Mouse (Mus musculus) lung, postnatal 25 days (tissue): ENCODE data around the gene Prap1.
A peak's percentile ranks its signal among the peaks of the same experiment; 100 is the strongest.
"Not testable (repeated sequence)": the region's sequence is repeated elsewhere in the genome, so short reads cannot be mapped to it uniquely, and the experiment has no call there.

Experiments
- DNase-seq: peaks from one replicate; pipeline ENCODE4 v3.0.0; 2022; ENCODE audit warnings: low spot score

Gene Prap1

GRCm38 (mm10) chr7:140082242-140082678 lies 10.9 kb upstream of the Prap1 start, which contains the start of gene Caly:
Gene Caly (minus strand): TSS chr7:140082548.
- DNase-seq = no peak

DNA sequence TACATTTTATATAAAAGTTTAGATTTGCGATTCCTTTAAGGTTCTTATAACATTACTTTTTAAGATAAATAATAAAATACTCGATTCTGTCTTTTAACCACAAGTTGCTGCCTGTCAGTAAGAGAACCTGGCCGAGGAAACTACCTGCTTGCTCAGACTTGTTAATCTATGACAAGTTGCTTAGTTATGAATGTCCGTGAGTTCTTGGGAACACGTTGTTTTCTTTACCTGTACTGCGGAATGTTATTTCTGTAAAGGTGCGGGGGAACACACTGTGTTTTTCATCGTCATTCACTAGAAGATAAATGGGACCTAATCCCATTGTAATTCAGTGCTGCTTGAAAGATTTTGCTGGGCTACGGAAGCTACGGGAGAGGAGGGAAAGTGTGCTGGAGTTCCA lies 2.6 kb upstream of the Prap1 start:
- DNase-seq = no peak

GRCm38 (mm10) chr7:140094954-140095353 lies 1.8 kb downstream of the Prap1 start:
- no peak for DNase-seq

- DNase-seq = no peak
Measured at GRCm38 (mm10) chr7:140095556-140095955, 2.4 kb downstream of the Prap1 start.

GRCm38 (mm10) chr7:140096055-140096454 lies 2.9 kb downstream of the Prap1 start:
- no peak for DNase-seq

- no peak for DNase-seq
Measured at GRCm38 (mm10) chr7:140098466-140098865, 5.3 kb downstream of the Prap1 start.

DNA sequence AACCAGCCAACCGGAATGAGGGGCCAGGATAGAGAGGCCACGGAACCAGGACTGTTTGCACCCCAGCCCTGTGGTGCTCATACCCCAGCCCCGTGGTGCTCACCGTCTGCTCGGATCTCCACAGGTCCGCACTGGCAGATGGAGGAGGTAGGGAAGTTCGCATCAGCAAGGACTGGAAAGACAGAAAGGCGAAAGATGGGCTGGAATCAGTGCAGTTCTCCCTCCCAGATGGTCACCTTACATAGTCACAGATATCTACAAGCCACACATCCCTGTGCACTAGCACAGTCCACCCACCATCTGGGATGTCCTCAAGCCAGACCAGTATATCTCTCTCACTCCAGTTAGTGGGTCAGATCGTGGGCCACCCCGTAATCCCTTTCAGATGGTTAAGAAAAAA lies 8.3 kb downstream of the Prap1 start:
- DNase-seq = no peak

DNA sequence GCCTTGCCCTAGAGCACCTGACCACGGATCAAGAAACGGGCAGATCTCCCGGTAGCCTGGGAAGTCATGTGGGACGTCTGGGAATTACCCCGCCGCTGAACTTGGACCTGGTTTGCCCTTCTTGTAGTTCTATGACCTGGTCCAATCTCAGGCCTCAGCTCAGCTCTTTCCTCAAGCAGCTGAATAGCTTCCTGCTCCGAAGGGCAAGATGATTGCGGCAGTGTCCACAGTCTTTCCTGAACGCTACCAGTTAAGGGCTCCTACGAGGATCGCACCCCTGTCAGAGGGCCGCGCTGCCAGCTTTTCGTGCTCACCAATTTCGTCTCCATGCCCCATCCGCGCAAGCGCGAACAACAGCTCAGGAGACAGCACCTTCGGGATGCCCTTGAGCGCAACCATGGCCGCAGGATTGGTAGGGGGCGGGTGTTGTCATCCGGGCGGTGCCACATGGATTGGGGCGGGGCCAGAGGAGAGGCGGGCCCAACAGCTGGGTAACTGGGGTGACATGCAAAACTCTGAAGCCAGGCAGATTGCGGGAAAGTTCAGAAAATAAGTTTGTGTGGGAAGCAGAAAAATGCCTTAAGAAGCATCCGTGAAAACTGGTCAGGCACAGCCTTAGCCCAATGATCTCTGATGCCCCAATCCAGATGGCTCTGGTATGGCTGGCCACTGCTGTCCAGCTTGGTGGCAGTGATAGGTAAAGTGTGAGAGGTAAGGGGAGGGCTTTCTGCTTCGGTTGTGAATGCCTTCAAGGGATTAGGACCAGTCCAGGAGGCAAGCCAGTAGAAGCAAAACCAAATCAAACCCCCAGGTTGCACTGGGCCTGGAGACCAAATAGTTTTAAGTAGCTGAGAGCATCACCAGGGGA lies 9.0 kb downstream of the Prap1 start, which contains the start of gene Fuom:
Gene Fuom (minus strand): TSS at position 449 of the 868 bp plus-strand sequence.
- DNase-seq = peak; percentile 85

GRCm38 (mm10) chr7:140104009-140104408 lies 10.8 kb downstream of the Prap1 start:
- DNase-seq = no peak

DNA sequence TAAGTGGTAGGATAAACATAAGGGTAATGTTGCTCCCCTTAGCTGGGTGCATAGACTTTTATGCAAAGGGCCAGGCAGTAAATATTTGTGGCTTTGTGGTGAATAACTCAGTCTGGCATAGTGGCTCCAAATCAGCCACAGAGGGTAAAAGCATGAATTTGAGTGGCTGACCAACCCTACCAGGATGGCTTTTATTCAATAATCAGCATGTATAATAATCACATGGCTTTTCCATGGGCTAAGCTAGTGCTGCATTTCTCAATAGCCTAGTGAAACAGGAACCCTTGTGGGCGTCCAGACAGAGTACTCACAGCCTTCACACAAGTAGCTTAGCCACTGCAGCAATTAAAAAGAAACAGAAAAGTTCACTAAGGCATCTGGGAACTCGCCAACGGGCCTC lies 18.7 kb downstream of the Prap1 start:
- DNase-seq = peak; percentile 48

- peak; percentile 88 for DNase-seq
Measured at GRCm38 (mm10) chr7:140115583-140116328, 22.6 kb downstream of the Prap1 start, which contains the start of gene Paox. Gene Paox (plus strand): TSS chr7:140115799.

GRCm38 (mm10) chr7:140116329-140117054 lies 23.3 kb downstream of the Prap1 start, which contains the start of gene Echs1:
Gene Echs1 (minus strand): TSS chr7:140116476.
- DNase-seq = peak; percentile 95

DNA sequence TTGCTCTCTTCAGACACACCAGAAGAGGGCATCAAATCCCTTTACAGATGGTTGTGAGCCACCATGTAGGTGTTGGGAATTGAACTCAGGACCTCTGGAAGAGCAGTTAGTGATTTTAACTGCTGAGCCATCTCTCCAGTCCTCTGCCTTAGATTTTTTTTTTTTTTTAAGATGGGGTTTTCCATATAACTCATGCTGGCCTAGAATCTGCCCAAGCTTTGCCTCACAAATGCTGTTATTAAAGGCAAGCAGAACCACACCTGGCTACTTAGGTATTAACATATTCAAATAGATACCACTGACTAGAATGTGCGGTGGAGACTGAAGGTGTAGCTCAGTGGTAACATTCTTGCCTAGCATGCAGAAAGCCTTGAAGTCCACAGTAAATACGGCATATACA lies 27.3 kb downstream of the Prap1 start:
- DNase-seq = no peak

DNA sequence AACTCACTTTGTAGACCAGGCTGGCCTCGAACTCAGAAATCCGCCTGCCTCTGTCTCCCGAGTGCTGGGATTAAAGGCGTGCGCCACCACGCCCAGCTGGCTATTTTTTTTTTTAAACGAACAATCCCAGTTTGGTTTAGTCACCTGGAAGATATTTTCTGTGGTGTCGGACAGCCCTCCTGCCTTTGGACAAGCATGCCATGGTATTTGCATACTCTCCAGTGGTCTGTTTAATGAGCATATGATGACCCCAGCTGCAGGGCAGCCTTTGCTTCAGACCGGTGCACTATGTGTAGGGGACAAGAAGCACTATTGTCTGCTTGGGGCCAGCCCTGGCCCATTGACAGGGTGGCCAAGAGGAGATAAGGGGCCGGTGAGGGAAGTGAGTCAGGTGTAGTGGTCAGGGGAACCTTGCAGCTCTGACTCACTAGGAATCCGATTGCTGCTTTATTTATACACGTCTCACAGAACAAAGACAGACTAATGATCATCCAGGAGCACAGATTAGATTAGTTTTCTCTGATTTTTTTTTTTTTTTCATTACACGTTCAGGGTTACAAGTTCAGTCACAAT lies 28.2 kb downstream of the Prap1 start:
- no peak for DNase-seq

- DNase-seq = no peak
Measured at GRCm38 (mm10) chr7:140122765-140123164, 29.6 kb downstream of the Prap1 start.

GRCm38 (mm10) chr7:140124382-140124781 lies 31.2 kb downstream of the Prap1 start:
- no peak for DNase-seq

DNA sequence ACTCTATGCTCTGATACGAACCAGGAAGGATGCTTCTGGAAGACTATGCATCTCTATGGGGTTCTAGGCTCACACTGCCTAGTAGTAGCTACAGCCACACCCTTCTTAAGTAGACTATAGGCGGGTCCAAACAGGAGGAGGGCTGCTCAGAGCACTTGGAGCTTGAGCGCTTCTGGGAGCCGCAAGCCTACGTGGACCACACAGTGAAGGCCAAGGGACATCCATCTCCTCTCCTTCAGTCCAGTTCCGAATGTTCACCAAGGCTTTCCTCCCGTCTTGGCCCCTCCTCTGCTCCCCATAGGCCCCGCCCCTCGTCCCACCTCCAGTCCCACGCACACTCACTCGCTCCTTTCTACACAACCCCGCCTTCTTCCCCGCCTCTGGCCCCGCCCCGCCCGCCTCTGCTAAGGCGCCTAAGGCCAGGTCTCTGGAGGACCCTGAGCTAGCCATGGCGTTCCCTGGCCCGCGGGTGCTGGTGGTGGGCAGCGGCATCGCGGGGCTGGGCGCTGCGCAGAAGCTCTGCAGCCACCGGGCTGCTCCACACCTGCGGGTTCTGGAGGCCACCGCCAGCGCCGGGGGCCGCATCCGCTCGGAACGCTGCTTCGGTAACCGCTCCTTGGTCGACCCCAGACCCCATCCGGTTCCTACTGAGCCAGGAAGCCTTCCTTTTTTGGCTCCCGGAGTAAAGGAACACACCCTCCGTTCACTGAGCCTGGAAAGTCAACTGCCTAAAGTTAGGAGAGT lies 32.3 kb downstream of the Prap1 start:
- DNase-seq = peak; percentile 95

DNA sequence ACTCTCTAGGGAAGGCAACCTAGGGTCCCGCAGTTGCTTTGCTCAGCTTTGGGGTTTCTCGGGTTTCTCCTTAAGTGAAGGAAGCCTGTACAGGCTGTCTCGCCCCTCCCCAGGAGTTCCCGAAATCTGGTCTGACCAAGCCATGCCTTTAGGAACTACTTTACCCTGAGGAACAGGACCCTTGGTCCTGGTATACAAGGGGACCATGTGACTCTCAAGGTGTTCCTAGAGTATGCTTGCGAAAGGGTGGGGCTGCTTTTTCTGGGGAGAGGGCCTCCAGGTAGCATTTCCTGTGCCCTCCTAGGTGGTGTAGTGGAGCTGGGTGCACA lies 32.8 kb downstream of the Prap1 start:
- peak; percentile 22 for DNase-seq

DNA sequence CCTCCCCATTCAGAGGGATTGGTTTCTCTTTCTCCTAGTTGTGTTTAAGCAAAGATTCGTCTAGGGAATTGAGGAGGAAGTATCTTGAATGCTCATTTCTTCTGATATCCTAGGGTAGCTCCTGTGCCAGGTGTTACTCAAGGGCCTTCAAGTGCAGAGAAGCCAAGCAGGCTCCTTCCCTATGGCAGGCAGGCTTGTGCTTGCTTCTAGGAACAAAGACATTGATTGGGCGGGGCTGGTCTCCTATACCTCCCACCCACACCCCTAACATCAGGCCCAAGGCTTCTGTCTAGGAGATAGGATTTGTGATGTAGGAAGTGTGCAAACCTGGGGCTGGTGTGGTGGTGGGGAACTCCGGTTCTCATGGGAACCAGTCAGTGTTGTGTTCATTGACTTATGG lies 33.7 kb downstream of the Prap1 start:
- no peak for DNase-seq

DNA sequence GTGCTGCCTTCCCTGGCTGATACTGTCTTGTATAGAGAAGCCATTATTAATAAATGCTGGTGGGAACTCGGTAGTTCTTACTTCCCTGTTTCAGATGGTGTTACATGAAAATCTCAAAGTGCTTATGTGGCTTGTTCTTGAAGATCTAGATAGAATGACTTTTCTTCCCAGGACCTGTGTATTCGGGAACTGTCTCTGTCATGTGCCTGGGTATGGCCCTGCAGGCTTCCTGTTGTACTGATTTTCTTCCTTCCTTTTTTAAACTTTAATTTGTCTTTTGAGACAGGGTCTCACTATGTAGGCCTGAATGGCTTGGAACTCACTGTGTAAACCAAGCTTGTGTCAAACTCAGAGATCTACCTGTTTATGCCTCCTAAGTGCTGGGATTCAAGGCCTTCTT lies 34.7 kb downstream of the Prap1 start:
- no peak for DNase-seq

DNA sequence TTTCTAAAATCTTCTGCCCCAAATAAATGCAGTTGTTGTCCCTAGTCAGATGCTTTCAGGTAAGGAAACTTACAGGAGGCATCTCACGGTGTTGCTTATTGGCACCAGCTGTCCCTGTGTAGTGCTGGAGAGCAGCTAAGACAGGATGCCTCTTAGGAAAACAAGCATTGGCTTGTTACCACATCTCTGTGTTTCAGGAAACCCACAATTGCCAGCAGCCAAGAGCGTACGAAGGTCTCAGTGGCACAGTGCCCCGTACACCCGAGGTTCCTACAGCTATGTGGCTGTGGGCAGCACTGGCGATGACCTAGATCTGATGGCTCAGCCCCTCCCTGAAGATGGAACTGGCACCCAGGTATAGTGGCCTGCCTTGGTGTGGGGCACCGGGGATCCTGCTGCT lies 39.0 kb downstream of the Prap1 start:
- not testable (repeated sequence) for DNase-seq
